Mouse (Mus musculus) liver, embryonic 16.5 days (tissue): ENCODE measurements around the gene Celf5. TPM values are rescaled to one million over a fixed set of nuclear protein-coding genes. Genes with fewer than 3 reads are reported as not detected.

ENCODE experiments used
- ATAC-seq: fragments of 200-750 bp; cut with Nextera tagmentation; 2 replicates; pipeline ENCODE4 v1.8.0; 2017; ENCODE audit warnings: low read depth, mild to moderate bottlenecking, moderate number of reproducible peaks, moderate library complexity
- H3K27ac ChIP-seq: fragments of 300-500 bp; sonication (generic); 2 replicates; pipeline ENCODE4 v1.5.1; 2014; ENCODE audit warnings: mild to moderate bottlenecking, low read length
- H3K27me3 ChIP-seq: fragments of 300-500 bp; sonication (generic); 2 replicates; pipeline ENCODE4 v1.6.1; 2014; ENCODE audit warnings: low read depth, low read length, mixed read lengths; ENCODE audit not compliant: control insufficient read depth, insufficient read depth
- H3K36me3 ChIP-seq: fragments of 300-500 bp; sonication (generic); 2 replicates; pipeline ENCODE4 v1.6.1; 2014; ENCODE audit warnings: mild to moderate bottlenecking; ENCODE audit not compliant: control insufficient read depth, insufficient read depth
- H3K4me1 ChIP-seq: fragments of 300-500 bp; sonication (generic); 2 replicates; pipeline ENCODE4 v1.6.1; 2014; ENCODE audit warnings: low read depth, low read length, mixed read lengths; ENCODE audit not compliant: control insufficient read depth
- H3K4me2 ChIP-seq: fragments of 300-500 bp; sonication (generic); 2 replicates; pipeline ENCODE4 v1.6.1; 2014; ENCODE audit warnings: low read depth, low read length, mixed read lengths
- H3K4me3 ChIP-seq: fragments of 300-500 bp; sonication (generic); 2 replicates; pipeline ENCODE4 v1.5.1; 2014; ENCODE audit warnings: low read depth, mild to moderate bottlenecking, low read length
- H3K9ac ChIP-seq: fragments of 300-500 bp; sonication (generic); 2 replicates; pipeline ENCODE4 v1.6.1; 2014; ENCODE audit warnings: low read depth, low read length
- H3K9me3 ChIP-seq: fragments of 300-500 bp; sonication (generic); replicated peaks from 2 replicates; pipeline ENCODE4 v1.6.1; 2016; ENCODE audit warnings: low read length; ENCODE audit not compliant: control insufficient read depth
- WGBS: fragments of 180-500 bp; shearing (Covaris S2); extraction: QIAGEN DNeasy Blood & Tissue Kit; methylation state at CpG from one replicate; pipeline ENCODE4 v1.1.7; 2014; ENCODE audit not compliant: insufficient replicate concordance; 5-methylcytosine and 5-hydroxymethylcytosine counted together
- polyA plus RNA-seq: library from polyadenylated mRNA; unstranded; fragments of >200 nt; fragmentation: Nextera tagmentation; extraction: Ambion mirVana; gene quantifications from 2 replicates; pipeline ENCODE4 v1.2.1, GENCODE M21; 2015

Celf5 gene
- polyA plus RNA-seq, 1 experiment from 2014 or later, result 0.05 TPM

- Histone ChIP-seq H3K36me3 (no peaks in the 10 kb centered on the region), H3K27ac (no peak overlapping the region), H3K9me3 (no peaks in the 10 kb centered on the region), H3K4me1 (peaks cover 23% of the 10 kb centered on the region), H3K4me2 (no peak overlapping the region), H3K4me3 (no peak overlapping the region), H3K9ac (no peak overlapping the region), H3K27me3 (no peaks in the 10 kb centered on the region)
- 50% methylated on average over 11 of the region's 11 CpGs for WGBS
- no peak for ATAC-seq
Observed at GRCm38 (mm10) chr10:81418216-81419070, 64.1 kb downstream of the Celf5 start.

- Histone ChIP-seq H3K4me2 (peak overlapping the region; percentile 70), H3K27ac (no peak overlapping the region), H3K9ac (peak overlapping the region; percentile 21), H3K4me1 (peaks cover 32% of the 10 kb centered on the region), H3K36me3 (no peaks in the 10 kb centered on the region), H3K9me3 (no peaks in the 10 kb centered on the region), H3K4me3 (peak overlapping the region; percentile 47), H3K27me3 (no peaks in the 10 kb centered on the region)
- no peak for ATAC-seq
- WGBS, result 47% methylated on average over 12 of the region's 12 CpGs
Observed at GRCm38 (mm10) chr10:81417227-81418215, 65.0 kb downstream of the Celf5 start.

- WGBS, result 4% methylated on average over 25 of the region's 26 CpGs
- H3K27me3 ChIP-seq, result no peaks in the 10 kb centered on the region
- no peak overlapping the region for H3K27ac ChIP-seq
Observed at GRCm38 (mm10) chr10:81416581-81417226, 65.8 kb downstream of the Celf5 start.

GRCm38 (mm10) chr10:81415549-81416310, 66.8 kb downstream of the Celf5 start:
- no peak for ATAC-seq
- H3K36me3 ChIP-seq, result no peaks in the 10 kb centered on the region
- H3K9ac ChIP-seq, result no peak overlapping the region
- H3K9me3 ChIP-seq, result no peaks in the 10 kb centered on the region
- H3K4me1 ChIP-seq, result peaks cover 47% of the 10 kb centered on the region
- no peak overlapping the region for H3K27ac ChIP-seq
- WGBS, result 57% methylated on average over 17 of the region's 17 CpGs
- no peak overlapping the region for H3K4me2 ChIP-seq
- H3K27me3 ChIP-seq, result no peaks in the 10 kb centered on the region
- H3K4me3 ChIP-seq, result no peak overlapping the region

More at GRCm38 (mm10) chr10:81416581-81417226, 65.8 kb downstream of the Celf5 start:
- peak overlapping the region; percentile 47 for H3K4me3 ChIP-seq
- peaks cover 40% of the 10 kb centered on the region for H3K4me1 ChIP-seq
- no peaks in the 10 kb centered on the region for H3K36me3 ChIP-seq
- H3K9me3 ChIP-seq, result no peaks in the 10 kb centered on the region
- ATAC-seq, result peak; percentile 8
- H3K9ac ChIP-seq, result peak overlapping the region; percentile 21
- H3K4me2 ChIP-seq, result peak overlapping the region; percentile 70

GRCm38 (mm10) chr10:81415146-81415545, 67.4 kb downstream of the Celf5 start:
- H3K4me2 ChIP-seq, result no peak overlapping the region

GRCm38 (mm10) chr10:81414682-81415081, 67.8 kb downstream of the Celf5 start:
- H3K27ac ChIP-seq, result peak overlapping the region; percentile 28
- H3K9me3 ChIP-seq, result no peaks in the 10 kb centered on the region
- no peak for ATAC-seq
- peaks cover 52% of the 10 kb centered on the region for H3K4me1 ChIP-seq
- H3K4me3 ChIP-seq, result no peak overlapping the region
- H3K9ac ChIP-seq, result no peak overlapping the region
- H3K36me3 ChIP-seq, result no peaks in the 10 kb centered on the region
- H3K4me2 ChIP-seq, result no peak overlapping the region
- no peaks in the 10 kb centered on the region for H3K27me3 ChIP-seq

More at GRCm38 (mm10) chr10:81415146-81415545, 67.4 kb downstream of the Celf5 start:
- no peaks in the 10 kb centered on the region for H3K36me3 ChIP-seq
- no peak for ATAC-seq
- H3K9me3 ChIP-seq, result no peaks in the 10 kb centered on the region
- whole genome bisulfite sequencing, result 55% methylated on average over 5 of the region's 5 CpGs
- H3K4me1 ChIP-seq, result peaks cover 52% of the 10 kb centered on the region
- H3K4me3 ChIP-seq, result no peak overlapping the region
- H3K27me3 ChIP-seq, result no peaks in the 10 kb centered on the region
- no peak overlapping the region for H3K27ac ChIP-seq
- no peak overlapping the region for H3K9ac ChIP-seq

GRCm38 (mm10) chr10:81413310-81414261, 68.9 kb downstream of the Celf5 start:
- Histone ChIP-seq H3K9ac (peak overlapping the region; percentile 28; the same call in 1 of the 2 replicates), H3K4me2 (0 out of 2 replicates have a peak overlapping the region, but pooled peaks have one; percentile 26), H3K4me1 (peaks cover 63% of the 10 kb centered on the region), H3K36me3 (no peaks in the 10 kb centered on the region), H3K9me3 (no peaks in the 10 kb centered on the region), H3K27me3 (peaks cover 3% of the 10 kb centered on the region), H3K27ac (peak overlapping the region; percentile 48), H3K4me3 (peak overlapping the region; percentile 29)
- 18% methylated on average over 26 of the region's 26 CpGs for WGBS
- peak; percentile 45 for ATAC-seq
